21 mouse cellular contexts compared by ENCODE assay signal in genomic region chr7:28334534-28334933, GRCm38 (mm10). TPM values are rescaled to one million over a fixed set of nuclear protein-coding genes. Genes with fewer than 3 reads are reported as not detected.
"Had no signal": no experiment of that assay in that cellular context is flagged by ENCODE, and none has a peak within 500 bp of the region (broad histone marks: within the 10 kb centered on the region; RNA-seq: fewer than 3 reads in every experiment).

No protein-coding gene starts in this region.

- DNase-seq: kidney, adult 11 months; kidney, adult 8-10 months; kidney, postnatal 14 days; kidney, postnatal 4 days; left cerebral cortex, postnatal 4 days; liver, embryonic 13.5 days; lung, postnatal 14 days; retina, postnatal 1 day; right cerebral cortex, postnatal 25 days; spleen, adult 18-20 months; thymus, postnatal 25 days had no signal

- H3K9ac ChIP-seq: liver, embryonic 13.5 days; lung, embryonic 15.5 days; midbrain, embryonic 13.5 days; neural tube, embryonic 13.5 days; stomach, embryonic 15.5 days had no signal

- ATAC-seq: midbrain, embryonic 13.5 days; midbrain, embryonic 16.5 days had no signal

- H3K4me3 ChIP-seq: liver, embryonic 13.5 days; lung, embryonic 15.5 days; megakaryocyte, embryonic 14.5 days; midbrain, embryonic 10.5 days; midbrain, embryonic 13.5 days; myocyte; neural tube, embryonic 13.5 days; stomach, embryonic 15.5 days had no signal

- H3K4me2 ChIP-seq: liver, embryonic 13.5 days; lung, embryonic 15.5 days; midbrain, embryonic 13.5 days; neural tube, embryonic 13.5 days; stomach, embryonic 15.5 days had no signal

- H3K27ac ChIP-seq: liver, embryonic 13.5 days; lung, embryonic 15.5 days; midbrain, embryonic 10.5 days; midbrain, embryonic 13.5 days; neural tube, embryonic 13.5 days; stomach, embryonic 15.5 days had no signal

- H3K9me3 ChIP-seq: liver, embryonic 13.5 days; lung, embryonic 15.5 days; megakaryocyte, embryonic 14.5 days; midbrain, embryonic 10.5 days; midbrain, embryonic 13.5 days; neural tube, embryonic 13.5 days; stomach, embryonic 15.5 days had no signal

- H3K27me3 ChIP-seq: liver, embryonic 13.5 days; lung, embryonic 15.5 days; megakaryocyte, embryonic 14.5 days; midbrain, embryonic 13.5 days; neural tube, embryonic 13.5 days; stomach, embryonic 15.5 days had no signal

RNA-seq across cellular contexts. Expression of gene Dll3, which starts 32.5 kb away (rescaled TPM):
- polyA plus RNA-seq: liver, adult 2 months; liver, embryonic 16.5 days had no signal
